Mouse (Mus musculus): ENCODE results near the gene Spatc1l. TPM values are rescaled to one million over a fixed set of nuclear protein-coding genes. Genes with fewer than 3 reads are reported as not detected.
A peak's percentile ranks its signal among the peaks of the same experiment; 100 is the strongest.

Gene Spatc1l
- polyA plus RNA-seq, 1 experiment from 2014 or later, result not detected

GRCm38 (mm10) chr10:76550458-76550857 lies 11.6 kb upstream of the Spatc1l start:
- no peaks in the 10 kb centered on the region for H3K27me3 ChIP-seq (replicated peaks)
- H3K36me3 ChIP-seq, result peaks cover 94% of the 10 kb centered on the region
- H3K4me2 ChIP-seq, result no peak overlapping the region
- H3K4me3 ChIP-seq (replicated peaks), result no peak overlapping the region
- no peaks in the 10 kb centered on the region for H3K4me1 ChIP-seq
- H3K9me3 ChIP-seq (replicated peaks), result no peaks in the 10 kb centered on the region
- no peak overlapping the region for H3K9ac ChIP-seq (replicated peaks)
- 92% methylated on average over 5 of the region's 5 CpGs for WGBS
- no peak for ATAC-seq (ENCODE audit: low FRiP score)
- no peak overlapping the region for H3K27ac ChIP-seq (replicated peaks)

GRCm38 (mm10) chr10:76551556-76551955 lies 10.5 kb upstream of the Spatc1l start:
- peaks cover 87% of the 10 kb centered on the region for H3K36me3 ChIP-seq
- H3K27me3 ChIP-seq (replicated peaks), result no peaks in the 10 kb centered on the region
- H3K4me3 ChIP-seq (replicated peaks), result no peak overlapping the region
- H3K4me2 ChIP-seq, result no peak overlapping the region
- no peak overlapping the region for H3K27ac ChIP-seq (replicated peaks)
- 74% methylated on average over 3 of the region's 3 CpGs for WGBS
- no peaks in the 10 kb centered on the region for H3K9me3 ChIP-seq (replicated peaks)
- no peak overlapping the region for H3K9ac ChIP-seq (replicated peaks)
- no peak for ATAC-seq (ENCODE audit: low FRiP score)
- no peaks in the 10 kb centered on the region for H3K4me1 ChIP-seq

GRCm38 (mm10) chr10:76554061-76554460 lies 8.0 kb upstream of the Spatc1l start:
- H3K36me3 ChIP-seq, result peaks cover 66% of the 10 kb centered on the region
- ATAC-seq (ENCODE audit: low FRiP score), result no peak
- no peak overlapping the region for H3K27ac ChIP-seq (replicated peaks)
- 86% methylated on average over 5 of the region's 5 CpGs for WGBS
- no peaks in the 10 kb centered on the region for H3K9me3 ChIP-seq (replicated peaks)
- no peak overlapping the region for H3K4me2 ChIP-seq
- no peaks in the 10 kb centered on the region for H3K27me3 ChIP-seq (replicated peaks)
- H3K9ac ChIP-seq (replicated peaks), result no peak overlapping the region
- H3K4me3 ChIP-seq (replicated peaks), result no peak overlapping the region
- no peaks in the 10 kb centered on the region for H3K4me1 ChIP-seq

GRCm38 (mm10) chr10:76569996-76570685 lies 8.1 kb downstream of the Spatc1l start:
- Histone ChIP-seq H3K27me3 (replicated peaks) (no peaks in the 10 kb centered on the region), H3K36me3 (no peaks in the 10 kb centered on the region), H3K4me3 (replicated peaks) (no peak overlapping the region), H3K9ac (replicated peaks) (no peak overlapping the region), H3K27ac (replicated peaks) (no peak overlapping the region), H3K4me2 (no peak overlapping the region), H3K9me3 (replicated peaks) (no peaks in the 10 kb centered on the region), H3K4me1 (no peaks in the 10 kb centered on the region)
- 90% methylated on average over 22 of the region's 22 CpGs for WGBS
- ATAC-seq (ENCODE audit: low FRiP score), result no peak

- Histone ChIP-seq H3K4me1 (no peaks in the 10 kb centered on the region), H3K4me3 (replicated peaks) (no peak overlapping the region), H3K27ac (replicated peaks) (no peak overlapping the region), H3K36me3 (no peaks in the 10 kb centered on the region), H3K9ac (replicated peaks) (no peak overlapping the region), H3K27me3 (replicated peaks) (no peaks in the 10 kb centered on the region), H3K4me2 (no peak overlapping the region), H3K9me3 (replicated peaks) (no peaks in the 10 kb centered on the region)
- 74% methylated on average over 2 of the region's 2 CpGs for WGBS
- no peak for ATAC-seq (ENCODE audit: low FRiP score)
These were observed 9.0 kb downstream of the Spatc1l start for GRCm38 (mm10) chr10:76571070-76571469.

- Histone ChIP-seq H3K27me3 (replicated peaks) (no peaks in the 10 kb centered on the region), H3K27ac (replicated peaks) (no peak overlapping the region), H3K4me3 (replicated peaks) (no peak overlapping the region), H3K36me3 (no peaks in the 10 kb centered on the region), H3K4me1 (no peaks in the 10 kb centered on the region), H3K9me3 (replicated peaks) (no peaks in the 10 kb centered on the region), H3K4me2 (no peak overlapping the region), H3K9ac (replicated peaks) (no peak overlapping the region)
- WGBS, result 70% methylated on average over 3 of the region's 3 CpGs
- no peak for ATAC-seq (ENCODE audit: low FRiP score)
These were observed 10.1 kb downstream of the Spatc1l start for GRCm38 (mm10) chr10:76572151-76572550.

- Histone ChIP-seq H3K9me3 (replicated peaks) (no peaks in the 10 kb centered on the region), H3K4me2 (no peak within 1 kb of the TSS), H3K4me1 (no peaks in the 10 kb centered on the region), H3K4me3 (replicated peaks) (no peak within 1 kb of the TSS), H3K36me3 (no peaks in the 10 kb centered on the region), H3K27me3 (replicated peaks) (no peaks in the 10 kb centered on the region), H3K27ac (replicated peaks) (no peak within 1 kb of the TSS), H3K9ac (replicated peaks) (no peak within 1 kb of the TSS)
- WGBS, result 66% methylated on average over 3 of the region's 3 CpGs
- no peak for ATAC-seq (ENCODE audit: low FRiP score)
These were observed 13.3 kb downstream of the Spatc1l start, which contains the start of gene Ftcd for GRCm38 (mm10) chr10:76575374-76575773. Gene Ftcd, plus strand, starts transcription at chr10:76575648.

- Histone ChIP-seq H3K27ac (replicated peaks) (no peak overlapping the region), H3K9me3 (replicated peaks) (no peaks in the 10 kb centered on the region), H3K4me1 (no peaks in the 10 kb centered on the region), H3K36me3 (no peaks in the 10 kb centered on the region), H3K4me3 (replicated peaks) (no peak overlapping the region), H3K27me3 (replicated peaks) (no peaks in the 10 kb centered on the region), H3K9ac (replicated peaks) (no peak overlapping the region), H3K4me2 (no peak overlapping the region)
- no peak for ATAC-seq (ENCODE audit: low FRiP score)
- WGBS, result 85% methylated on average over 7 of the region's 7 CpGs
These were observed 14.8 kb downstream of the Spatc1l start for GRCm38 (mm10) chr10:76576920-76577319.

- peaks cover 2% of the 10 kb centered on the region; the same call in 1 of the 2 replicates for H3K4me1 ChIP-seq
- H3K9ac ChIP-seq (replicated peaks), result no peak overlapping the region
- H3K4me2 ChIP-seq, result peak overlapping the region; percentile 34
- ATAC-seq (ENCODE audit: low FRiP score), result no peak
- no peaks in the 10 kb centered on the region for H3K9me3 ChIP-seq (replicated peaks)
- H3K4me3 ChIP-seq (replicated peaks), result no peak overlapping the region
- no peaks in the 10 kb centered on the region for H3K36me3 ChIP-seq
- 16% methylated on average over 10 of the region's 10 CpGs for WGBS
- no peaks in the 10 kb centered on the region for H3K27me3 ChIP-seq (replicated peaks)
- H3K27ac ChIP-seq (replicated peaks), result no peak overlapping the region
These were observed 22.1 kb downstream of the Spatc1l start for GRCm38 (mm10) chr10:76584138-76584537.

GRCm38 (mm10) chr10:76586190-76586589 lies 24.1 kb downstream of the Spatc1l start:
- H3K27me3 ChIP-seq (replicated peaks), result no peaks in the 10 kb centered on the region
- H3K9me3 ChIP-seq (replicated peaks), result no peaks in the 10 kb centered on the region
- H3K4me1 ChIP-seq, result peaks cover 2% of the 10 kb centered on the region; the same call in 1 of the 2 replicates
- H3K4me2 ChIP-seq, result no peak overlapping the region
- H3K36me3 ChIP-seq, result no peaks in the 10 kb centered on the region
- no peak overlapping the region for H3K4me3 ChIP-seq (replicated peaks)
- ATAC-seq (ENCODE audit: low FRiP score), result no peak
- no peak overlapping the region for H3K9ac ChIP-seq (replicated peaks)
- 74% methylated on average over 1 of the region's 1 CpGs for whole genome bisulfite sequencing
- H3K27ac ChIP-seq (replicated peaks), result no peak overlapping the region

GRCm38 (mm10) chr10:76590197-76590596 lies 28.1 kb downstream of the Spatc1l start:
- H3K4me1 ChIP-seq, result no peaks in the 10 kb centered on the region
- no peaks in the 10 kb centered on the region for H3K27me3 ChIP-seq (replicated peaks)
- no peak for ATAC-seq (ENCODE audit: low FRiP score)
- WGBS, result 47% methylated on average over 11 of the region's 11 CpGs
- H3K4me2 ChIP-seq, result no peak overlapping the region
- H3K27ac ChIP-seq (replicated peaks), result no peak overlapping the region
- no peak overlapping the region for H3K4me3 ChIP-seq (replicated peaks)
- no peaks in the 10 kb centered on the region for H3K36me3 ChIP-seq
- H3K9ac ChIP-seq (replicated peaks), result no peak overlapping the region
- no peaks in the 10 kb centered on the region for H3K9me3 ChIP-seq (replicated peaks)

GRCm38 (mm10) chr10:76596338-76596737 lies 34.3 kb downstream of the Spatc1l start:
- Histone ChIP-seq H3K4me2 (no peak overlapping the region), H3K27me3 (replicated peaks) (no peaks in the 10 kb centered on the region), H3K27ac (replicated peaks) (no peak overlapping the region), H3K4me3 (replicated peaks) (no peak overlapping the region), H3K4me1 (no peaks in the 10 kb centered on the region), H3K9ac (replicated peaks) (no peak overlapping the region), H3K36me3 (no peaks in the 10 kb centered on the region), H3K9me3 (replicated peaks) (no peaks in the 10 kb centered on the region)
- no peak for ATAC-seq (ENCODE audit: low FRiP score)
- 94% methylated on average over 31 of the region's 31 CpGs for WGBS
